Mouse (Mus musculus) liver, embryonic 11.5 days (tissue): ENCODE measurements at regions not wholly inside any gene's neighbourhood (a gene's known extent, or its start where the extent isn't known, plus 50 kb on each side); places are given as distances from the start of the nearest gene placed in this dataset.

ENCODE experiments used
- ATAC-seq: fragments of 200-750 bp; cut with Nextera tagmentation; replicated peaks from 2 replicates; pipeline ENCODE4 v1.8.0; 2017; ENCODE audit warnings: moderate number of reproducible peaks, mild to moderate bottlenecking, moderate TSS enrichment, moderate library complexity; ENCODE audit not compliant: low FRiP score
- DNase-seq: peaks from one replicate; pipeline ENCODE4 v3.0.0-alpha.2; 2017; ENCODE audit warnings: low spot score
- H3K27ac ChIP-seq: fragments of 300-500 bp; sonication (generic); 2 replicates; pipeline ENCODE4 v1.5.1; 2014; ENCODE audit warnings: mild to moderate bottlenecking, low read depth, low read length, control low read depth
- H3K27me3 ChIP-seq: fragments of 300-500 bp; sonication (generic); replicated peaks from 2 replicates; pipeline ENCODE4 v1.6.1; 2014; ENCODE audit warnings: low read length, mixed read lengths; ENCODE audit not compliant: control insufficient read depth, insufficient read depth
- H3K36me3 ChIP-seq: fragments of 300-500 bp; sonication (generic); 2 replicates; pipeline ENCODE4 v1.6.1; 2014; ENCODE audit warnings: mild to moderate bottlenecking, low read length, moderate library complexity, mixed read lengths; ENCODE audit not compliant: control insufficient read depth, insufficient read depth
- H3K4me1 ChIP-seq: fragments of 300-500 bp; sonication (generic); replicated peaks from 2 replicates; pipeline ENCODE4 v1.6.1; 2014; ENCODE audit warnings: low read length, mixed read lengths; ENCODE audit not compliant: control insufficient read depth, insufficient read depth
- H3K4me2 ChIP-seq: fragments of 300-500 bp; sonication (generic); 2 replicates; pipeline ENCODE4 v1.6.1; 2014; ENCODE audit warnings: mild to moderate bottlenecking, control low read depth, moderate library complexity
- H3K4me3 ChIP-seq: fragments of 300-500 bp; sonication (generic); 2 replicates; pipeline ENCODE4 v1.5.1; 2014; ENCODE audit warnings: low read depth, low read length, control low read depth
- H3K9ac ChIP-seq: fragments of 300-500 bp; sonication (generic); 2 replicates; pipeline ENCODE4 v1.6.1; 2014; ENCODE audit warnings: low read depth, low read length, control low read depth
- H3K9me3 ChIP-seq: fragments of 300-500 bp; sonication (generic); 2 replicates; pipeline ENCODE4 v1.6.1; 2016; ENCODE audit warnings: low read length, inconsistent platforms, mixed read lengths; ENCODE audit not compliant: control insufficient read depth
- WGBS: fragments of 180-500 bp; shearing (Covaris S2); extraction: QIAGEN DNeasy Blood & Tissue Kit; methylation state at CpG from one replicate; pipeline ENCODE4 v1.1.7; 2014; 5-methylcytosine and 5-hydroxymethylcytosine counted together

- Histone ChIP-seq H3K4me1 (no peaks in the 10 kb centered on the region), H3K36me3 (no peaks in the 10 kb centered on the region), H3K27me3 (no peaks in the 10 kb centered on the region), H3K4me2 (no peak overlapping the region), H3K4me3 (no peak overlapping the region), H3K27ac (no peak overlapping the region), H3K9ac (no peak overlapping the region), H3K9me3 (no peaks in the 10 kb centered on the region)
- ATAC-seq (no peak), DNase-seq (no peak)
- WGBS: 100% methylated on average over 1 of the region's 1 CpGs
Observed at GRCm38 (mm10) chr6:37711766-37712165, 158.8 kb upstream of the Trim24 start.

GRCm38 (mm10) chr6:37713411-37713810, 157.2 kb upstream of the Trim24 start:
- H3K9ac ChIP-seq: no peak overlapping the region
- no peaks in the 10 kb centered on the region for H3K4me1 ChIP-seq
- H3K27ac ChIP-seq: no peak overlapping the region
- 71% methylated on average over 4 of the region's 4 CpGs for WGBS
- no peak overlapping the region for H3K4me3 ChIP-seq
- no peaks in the 10 kb centered on the region for H3K9me3 ChIP-seq
- ATAC-seq (no peak), DNase-seq (no peak)
- no peaks in the 10 kb centered on the region for H3K36me3 ChIP-seq
- no peak overlapping the region for H3K4me2 ChIP-seq
- no peaks in the 10 kb centered on the region for H3K27me3 ChIP-seq

- no peaks in the 10 kb centered on the region for H3K27me3 ChIP-seq
- no peaks in the 10 kb centered on the region for H3K36me3 ChIP-seq
- H3K4me2 ChIP-seq: no peak overlapping the region
- no peak overlapping the region for H3K9ac ChIP-seq
- DNase-seq: no peak
- ATAC-seq: no peak
- no peaks in the 10 kb centered on the region for H3K4me1 ChIP-seq
- no peaks in the 10 kb centered on the region for H3K9me3 ChIP-seq
- H3K27ac ChIP-seq: no peak overlapping the region
- H3K4me3 ChIP-seq: no peak overlapping the region
- WGBS: 16% methylated on average over 6 of the region's 6 CpGs
Observed at GRCm38 (mm10) chr6:37714223-37714928, 156.2 kb upstream of the Trim24 start.

- Histone ChIP-seq H3K4me1 (no peaks in the 10 kb centered on the region), H3K4me3 (no peak overlapping the region), H3K27ac (no peak overlapping the region), H3K4me2 (no peak overlapping the region), H3K36me3 (no peaks in the 10 kb centered on the region), H3K9me3 (no peaks in the 10 kb centered on the region), H3K27me3 (no peaks in the 10 kb centered on the region), H3K9ac (no peak overlapping the region)
- ATAC-seq (no peak), DNase-seq (no peak)
- WGBS: 60% methylated on average over 1 of the region's 1 CpGs
Observed at GRCm38 (mm10) chr6:37721736-37722135, 148.9 kb upstream of the Trim24 start.

- Histone ChIP-seq H3K4me2 (no peak overlapping the region), H3K27me3 (no peaks in the 10 kb centered on the region), H3K4me3 (no peak overlapping the region), H3K36me3 (no peaks in the 10 kb centered on the region), H3K4me1 (no peaks in the 10 kb centered on the region), H3K9me3 (no peaks in the 10 kb centered on the region), H3K27ac (no peak overlapping the region), H3K9ac (no peak overlapping the region)
- no peak for ATAC-seq
- no peak for DNase-seq
- 40% methylated on average over 4 of the region's 4 CpGs for WGBS
Observed at GRCm38 (mm10) chr6:37723337-37723736, 147.3 kb upstream of the Trim24 start.

GRCm38 (mm10) chr6:37724240-37724639, 146.4 kb upstream of the Trim24 start:
- Histone ChIP-seq H3K9me3 (no peaks in the 10 kb centered on the region), H3K36me3 (no peaks in the 10 kb centered on the region), H3K4me2 (no peak overlapping the region), H3K4me3 (no peak overlapping the region), H3K9ac (no peak overlapping the region), H3K27me3 (no peaks in the 10 kb centered on the region), H3K27ac (no peak overlapping the region), H3K4me1 (no peaks in the 10 kb centered on the region)
- WGBS: 80% methylated on average over 5 of the region's 5 CpGs
- no peak for DNase-seq
- ATAC-seq: no peak

DNA sequence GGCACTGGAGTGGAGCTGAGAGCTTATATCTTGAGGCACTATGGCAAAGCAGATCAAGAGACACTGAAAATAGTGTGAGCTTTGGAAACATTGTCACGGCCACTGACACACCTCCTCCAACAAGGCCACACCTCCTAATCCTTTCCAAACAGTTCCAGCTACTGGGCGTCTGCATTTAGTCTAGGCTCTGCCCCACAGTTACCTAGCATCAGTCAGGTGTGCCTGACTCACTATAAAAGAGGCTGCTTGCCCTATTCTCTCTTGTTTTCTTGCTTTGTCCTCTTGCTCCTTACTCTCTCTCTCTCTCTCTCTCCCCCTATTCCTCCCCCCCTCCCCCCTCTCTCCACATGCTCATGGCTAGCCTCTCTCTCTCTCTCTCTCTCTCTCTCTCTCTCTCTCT, 142.0 kb upstream of the Trim24 start:
- no peak overlapping the region for H3K4me2 ChIP-seq
- DNase-seq (no peak), ATAC-seq (no peak)
- no peak overlapping the region for H3K27ac ChIP-seq
- H3K27me3 ChIP-seq: no peaks in the 10 kb centered on the region
- 87% methylated on average over 2 of the region's 2 CpGs for WGBS
- H3K9me3 ChIP-seq: no peaks in the 10 kb centered on the region
- H3K9ac ChIP-seq: no peak overlapping the region
- no peaks in the 10 kb centered on the region for H3K36me3 ChIP-seq
- no peaks in the 10 kb centered on the region; the same call in 1 of the 2 replicates for H3K4me1 ChIP-seq
- H3K4me3 ChIP-seq: no peak overlapping the region

DNA sequence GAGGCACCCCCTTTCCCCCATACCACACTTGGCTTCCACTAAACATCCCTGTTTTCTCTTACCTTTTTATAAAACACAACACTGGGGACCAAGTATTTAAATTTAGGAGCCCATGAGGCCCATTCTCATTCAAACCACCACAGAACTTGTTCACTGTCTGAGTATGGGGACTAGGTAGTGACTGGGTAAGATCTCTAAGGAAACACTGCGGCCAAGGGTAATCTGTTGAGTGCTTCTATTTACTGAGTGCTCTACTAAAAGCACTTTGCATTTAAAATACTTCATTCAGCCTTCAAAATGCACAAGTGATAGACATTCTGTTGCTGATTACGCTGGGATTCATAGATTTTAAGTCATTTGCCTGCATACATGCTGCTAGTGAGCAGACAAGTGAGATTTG, 141.4 kb upstream of the Trim24 start:
- H3K36me3 ChIP-seq: no peaks in the 10 kb centered on the region
- ATAC-seq (no peak), DNase-seq (no peak)
- H3K4me1 ChIP-seq: no peaks in the 10 kb centered on the region; the same call in 1 of the 2 replicates
- no peaks in the 10 kb centered on the region for H3K27me3 ChIP-seq
- 82% methylated on average over 2 of the region's 2 CpGs for WGBS
- H3K4me3 ChIP-seq: no peak overlapping the region
- no peak overlapping the region for H3K27ac ChIP-seq
- no peak overlapping the region for H3K4me2 ChIP-seq
- no peaks in the 10 kb centered on the region for H3K9me3 ChIP-seq
- no peak overlapping the region for H3K9ac ChIP-seq

DNA sequence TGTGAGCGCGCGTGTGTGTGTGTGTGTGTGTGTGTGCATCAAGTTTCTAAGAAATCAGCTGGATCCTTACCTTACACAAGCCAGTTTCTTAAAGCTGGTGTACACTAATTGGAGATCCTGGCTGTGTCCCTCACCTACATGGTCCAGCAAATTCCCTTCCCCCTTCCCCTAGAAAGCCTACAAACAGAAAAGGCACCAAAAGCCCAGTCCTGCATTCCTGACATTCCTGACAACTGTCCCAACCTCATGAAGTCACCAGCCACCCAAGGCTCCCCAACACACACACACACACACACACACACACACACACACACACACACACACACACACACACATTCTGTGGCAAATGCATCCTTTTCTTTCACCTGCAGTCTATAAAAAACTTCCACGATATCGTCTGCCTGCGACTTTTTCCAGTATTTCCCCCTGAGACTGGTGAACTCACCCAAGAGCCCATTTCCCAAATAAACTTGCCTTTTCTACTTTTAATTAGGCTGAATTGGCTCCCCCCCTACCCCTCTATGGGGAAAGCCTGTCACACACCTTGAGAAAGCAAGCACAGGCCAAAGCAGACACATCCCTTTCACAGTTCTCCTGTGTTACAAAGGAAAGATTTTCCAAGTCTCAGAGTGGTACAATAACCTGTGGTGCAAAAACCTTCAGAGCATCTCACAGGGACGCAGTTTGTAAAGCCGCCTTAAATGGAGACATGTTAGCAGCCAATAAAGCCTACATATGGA, 139.9 kb upstream of the Trim24 start:
- Histone ChIP-seq H3K4me2 (no peak overlapping the region), H3K9me3 (no peaks in the 10 kb centered on the region), H3K4me1 (no peaks in the 10 kb centered on the region; the same call in 1 of the 2 replicates), H3K9ac (no peak overlapping the region), H3K4me3 (no peak overlapping the region), H3K27me3 (no peaks in the 10 kb centered on the region), H3K27ac (no peak overlapping the region), H3K36me3 (no peaks in the 10 kb centered on the region)
- WGBS: 78% methylated on average over 8 of the region's 8 CpGs
- no peak for DNase-seq
- ATAC-seq: no peak
